Mouse (Mus musculus) adrenal gland, postnatal 14 days (tissue): ENCODE data around the gene Ache. TPM values are rescaled to one million over a fixed set of nuclear protein-coding genes. Genes with fewer than 3 reads are reported as not detected.

Source experiments
- DNase-seq: peaks from one replicate; pipeline ENCODE4 v3.0.0; 2021; ENCODE audit warnings: mixed read lengths
- total RNA-seq: library from RNA; stranded (reverse); gene quantifications from 2 replicates; pipeline ENCODE4 v1.2.3, GENCODE M21; 2021

Gene Ache
- total RNA-seq, 1 experiment from 2014 or later: 10.3 TPM

DNA sequence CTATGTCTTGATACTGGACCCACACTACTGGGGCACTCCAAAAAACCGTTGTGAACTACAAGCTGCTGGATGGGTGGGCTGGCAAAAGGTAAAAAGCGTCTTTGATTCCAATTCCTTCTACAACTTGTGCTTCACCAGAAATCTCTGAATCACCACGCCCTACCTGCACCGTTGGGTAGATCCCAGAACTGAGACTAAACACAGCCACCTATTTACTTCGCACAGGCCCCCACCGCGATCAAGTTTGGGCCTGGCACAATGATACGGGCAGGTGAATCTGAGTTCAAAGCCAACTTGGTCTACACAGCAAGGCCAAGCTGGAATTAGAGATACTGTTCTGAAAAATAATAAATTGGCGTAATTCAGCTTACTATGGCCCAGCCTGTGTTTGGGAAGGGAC is 8.0 kb downstream of the Ache start:
- DNase-seq: no peak

DNA sequence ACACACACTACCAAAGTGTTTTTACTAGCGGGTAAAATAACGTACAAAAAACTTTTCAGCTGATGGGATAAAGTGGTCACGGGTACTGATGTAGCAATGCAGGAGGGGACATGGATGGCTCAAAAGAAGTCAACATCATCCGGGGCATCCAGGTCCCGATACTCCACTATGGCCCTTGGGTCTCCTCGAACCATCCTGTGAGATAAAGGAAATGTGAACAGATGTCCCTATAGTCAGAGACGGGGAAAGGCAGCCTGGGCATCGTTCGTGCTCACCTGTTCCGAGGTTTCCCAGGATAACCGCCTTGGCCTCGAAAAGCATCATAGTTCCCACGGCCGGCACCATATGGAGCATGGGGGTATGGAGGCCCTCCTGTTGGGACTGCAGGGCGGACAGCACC is 8.4 kb downstream of the Ache start:
- no peak for DNase-seq

DNA sequence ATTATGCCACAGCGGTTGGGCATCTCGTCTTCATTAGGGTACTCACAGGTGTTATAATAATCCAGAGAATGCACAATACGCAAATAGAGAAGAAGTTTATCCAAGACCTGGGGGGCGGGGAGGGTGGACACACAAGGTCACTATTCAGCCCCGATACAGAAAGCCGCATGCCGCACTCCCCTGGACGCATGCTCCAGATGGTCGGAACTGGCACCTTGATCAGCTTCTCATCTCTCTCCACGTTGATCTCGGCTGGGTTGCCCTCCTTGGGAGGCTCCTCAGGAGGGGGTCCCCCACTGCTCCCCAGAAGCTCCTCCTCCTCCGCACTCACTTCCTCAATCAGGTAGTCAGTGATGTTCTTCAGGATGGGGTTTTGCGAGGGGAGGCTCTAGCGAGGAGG is 9.8 kb downstream of the Ache start:
- DNase-seq: no peak

DNA sequence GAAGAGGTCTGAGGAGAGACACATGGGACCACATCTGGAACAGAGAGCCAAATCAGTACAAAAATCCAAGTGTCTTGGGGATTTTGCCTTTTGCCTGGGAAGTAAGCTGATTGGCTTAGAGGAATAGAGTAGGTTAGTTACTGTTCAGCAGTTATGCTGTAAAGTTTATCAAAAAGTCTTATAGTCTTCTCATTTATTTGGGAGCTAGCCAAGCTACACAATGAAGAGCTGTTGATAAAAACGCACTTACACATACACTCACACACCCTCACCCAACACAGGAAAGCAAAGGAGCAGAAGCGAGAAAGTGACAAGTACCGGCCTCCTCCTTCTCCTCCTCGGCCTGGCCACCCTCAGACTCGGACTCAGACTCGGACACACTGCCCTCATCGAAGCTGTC is 11.9 kb downstream of the Ache start:
- DNase-seq: no peak

DNA sequence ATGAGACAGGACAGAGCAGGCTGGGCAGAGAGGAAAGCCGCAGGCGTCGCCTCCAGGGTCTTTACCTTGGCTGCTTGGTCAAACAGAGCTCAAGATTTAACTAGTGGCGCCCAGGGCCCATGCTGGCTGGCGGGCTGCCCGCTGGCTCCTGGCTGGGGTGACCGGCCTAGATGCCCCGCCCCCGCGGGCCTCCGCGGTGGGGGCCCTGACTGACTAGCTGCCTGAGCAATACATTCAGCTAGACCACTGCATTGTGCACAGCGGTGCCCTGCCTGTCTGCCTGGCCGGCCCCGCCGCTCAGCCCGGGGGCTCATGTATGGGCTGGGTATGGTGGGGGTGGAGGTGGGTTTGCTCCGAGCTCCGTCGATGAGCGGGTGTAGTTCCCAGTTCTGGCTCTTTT is 13.9 kb downstream of the Ache start:
- peak; percentile 78 for DNase-seq

DNA sequence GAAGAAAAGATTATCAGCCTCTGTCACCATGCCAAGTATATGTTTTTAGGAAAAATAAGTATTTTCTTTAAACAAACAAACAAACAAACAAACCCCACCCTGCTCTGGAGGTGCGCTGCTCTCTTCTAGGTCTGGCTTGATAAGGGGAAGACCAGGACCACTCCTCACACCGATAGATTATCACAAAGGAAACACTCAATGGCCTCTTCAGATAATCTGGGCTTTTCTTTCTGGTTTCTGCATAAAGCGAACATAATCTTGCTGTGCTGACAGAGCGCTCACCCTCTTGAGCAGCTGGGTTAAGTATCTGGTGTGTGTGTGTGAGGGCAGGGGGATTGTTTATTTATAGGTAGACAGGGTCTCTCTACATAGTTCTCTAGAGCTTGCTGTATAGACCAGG is 16.3 kb downstream of the Ache start:
- DNase-seq: no peak

DNA sequence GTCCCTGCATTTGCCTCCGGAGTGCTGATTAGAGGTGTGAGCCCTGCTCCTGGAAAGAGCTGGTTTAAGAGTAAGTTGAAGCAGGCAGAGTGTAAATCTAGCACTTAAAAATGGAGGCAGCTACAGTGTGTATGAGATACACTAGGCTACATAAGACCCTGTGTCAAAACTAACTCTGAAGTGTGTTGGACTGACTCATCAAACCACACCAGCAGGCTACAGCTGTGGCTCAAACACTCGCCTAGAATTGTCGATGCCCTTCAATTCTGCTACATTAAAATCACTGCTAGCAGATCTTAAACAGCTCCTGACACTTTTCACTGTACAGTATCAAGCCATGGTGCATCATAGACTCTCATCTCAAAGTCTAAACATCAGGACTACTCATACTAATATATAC is 16.8 kb downstream of the Ache start:
- no peak for DNase-seq

DNA sequence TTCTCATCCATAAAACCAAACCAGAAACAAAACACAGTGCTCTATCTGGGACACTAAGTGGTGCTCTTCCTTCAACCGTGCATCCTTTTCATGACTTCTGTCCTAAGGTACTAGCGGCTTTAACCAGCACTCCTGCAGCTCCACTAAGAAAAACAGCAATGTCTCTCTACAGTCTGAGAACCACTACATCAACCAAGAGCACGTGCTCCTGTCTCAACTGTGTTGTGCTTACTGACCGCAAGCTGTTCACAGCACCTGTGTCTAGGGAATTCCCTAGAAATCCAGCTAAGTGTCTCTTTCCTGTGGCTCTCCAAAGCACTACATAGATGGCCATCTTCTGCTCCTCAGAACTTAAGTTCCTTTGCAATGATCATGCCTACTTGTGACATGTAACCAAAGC is 17.5 kb downstream of the Ache start:
- no peak for DNase-seq

DNA sequence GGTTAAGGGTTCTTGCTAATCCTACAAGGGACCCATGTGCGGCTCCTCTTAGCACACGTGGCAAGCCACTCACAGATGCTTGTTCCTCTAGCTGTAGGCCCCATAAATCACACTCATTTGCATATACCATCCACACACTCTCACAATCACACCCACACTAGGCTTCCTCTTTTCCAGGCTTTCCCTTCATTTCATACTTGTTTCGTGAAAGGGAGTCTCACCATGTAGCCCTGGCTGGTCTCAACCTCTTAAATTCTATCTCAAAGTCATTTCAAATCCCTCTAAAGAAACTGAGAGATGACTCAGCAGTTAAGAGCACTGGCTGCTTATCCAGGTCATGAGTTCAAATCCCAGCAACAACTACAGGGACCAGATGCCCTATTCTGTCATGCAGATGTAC is 18.5 kb downstream of the Ache start:
- no peak for DNase-seq

DNA sequence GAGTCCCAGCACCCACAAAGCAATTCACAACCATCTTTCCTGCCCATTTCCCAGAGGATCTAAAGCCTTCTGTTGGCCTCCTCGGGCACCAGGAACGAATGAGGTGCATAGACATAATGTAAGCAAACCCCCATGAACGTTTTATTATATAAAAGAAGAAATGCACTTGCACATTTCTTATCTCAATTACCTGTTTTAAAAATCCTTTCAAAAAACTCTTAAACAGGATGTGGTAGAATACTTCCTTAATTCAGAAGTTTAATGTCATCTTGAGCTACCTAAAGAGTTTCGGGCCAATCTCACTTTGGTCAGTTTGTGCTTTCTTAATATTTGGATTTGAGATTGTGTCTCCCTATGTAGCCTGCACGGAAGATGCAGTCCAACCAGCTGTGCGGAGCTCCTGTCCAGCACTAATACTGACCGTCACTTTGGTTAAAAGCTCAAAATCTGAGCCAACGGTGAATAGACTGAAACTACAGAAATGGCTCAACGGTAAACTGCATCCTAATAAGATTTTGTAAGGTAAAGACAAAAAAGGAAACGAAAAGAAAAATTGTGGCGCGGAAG is 19.2 kb downstream of the Ache start:
- no peak for DNase-seq

DNA sequence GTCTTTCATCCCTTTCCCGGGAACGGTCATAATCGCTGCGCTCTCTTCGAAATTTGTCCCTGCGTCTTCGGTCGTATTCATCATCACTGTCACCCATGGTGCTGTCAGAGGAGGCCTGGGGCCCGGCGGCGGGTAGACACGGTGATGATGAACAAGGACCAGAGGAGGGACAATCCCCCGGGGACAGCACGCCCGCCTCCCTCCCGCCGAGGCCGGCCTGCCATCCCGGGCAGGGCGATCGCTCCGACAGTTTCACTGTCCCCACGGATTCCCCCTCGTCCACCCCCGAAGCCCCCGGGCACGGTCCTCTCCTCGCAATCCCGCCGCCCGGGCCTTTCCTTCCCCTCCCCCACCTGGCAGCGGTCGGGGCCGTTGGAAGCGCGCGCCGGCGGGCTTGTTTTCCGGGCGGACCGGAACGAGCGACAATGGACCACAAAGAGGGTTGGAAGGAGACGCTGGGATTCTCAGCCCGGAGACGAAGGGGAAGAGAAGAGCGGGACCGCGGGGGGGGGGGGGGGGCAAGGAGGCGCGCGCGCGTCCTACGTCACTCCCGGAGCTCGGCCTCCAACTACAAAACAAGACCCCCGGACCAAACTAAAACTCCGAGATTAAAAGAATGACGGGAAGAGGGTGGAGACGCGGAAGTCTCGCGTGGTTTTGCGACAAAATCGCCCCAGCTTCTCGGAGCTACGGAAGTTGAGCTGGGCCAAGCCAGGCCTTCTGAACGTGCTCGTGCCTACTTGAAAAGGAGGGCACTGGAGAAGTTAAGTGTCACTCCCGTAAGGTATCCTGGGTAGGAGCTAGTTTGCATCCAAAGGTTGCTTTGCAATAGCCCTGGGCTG is 20.0 kb downstream of the Ache start, which contains the start of gene Srrt:
Gene Srrt, minus strand, starts transcription at position 604 of the 842 bp plus-strand sequence.
- DNase-seq: peak; percentile 94

DNA sequence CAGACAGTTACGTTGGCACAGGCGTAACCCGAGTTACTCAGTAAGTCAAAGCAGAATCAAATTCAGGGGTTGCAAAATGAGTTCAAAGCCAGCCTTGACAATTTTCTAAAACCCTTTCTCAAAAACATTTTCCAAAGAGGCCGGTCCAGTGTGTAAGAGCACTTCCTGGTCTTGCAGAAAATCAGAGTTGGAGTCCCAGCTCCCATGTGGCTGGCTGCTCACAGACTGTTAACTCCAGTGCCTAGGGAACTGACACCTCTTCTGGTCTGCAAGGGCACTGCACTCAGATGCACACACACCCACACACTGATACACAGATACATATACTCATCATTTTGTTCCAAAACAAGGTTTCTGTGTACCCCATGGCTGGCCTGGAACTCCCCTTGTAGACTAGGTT is 21.0 kb downstream of the Ache start:
- DNase-seq: no peak

DNA sequence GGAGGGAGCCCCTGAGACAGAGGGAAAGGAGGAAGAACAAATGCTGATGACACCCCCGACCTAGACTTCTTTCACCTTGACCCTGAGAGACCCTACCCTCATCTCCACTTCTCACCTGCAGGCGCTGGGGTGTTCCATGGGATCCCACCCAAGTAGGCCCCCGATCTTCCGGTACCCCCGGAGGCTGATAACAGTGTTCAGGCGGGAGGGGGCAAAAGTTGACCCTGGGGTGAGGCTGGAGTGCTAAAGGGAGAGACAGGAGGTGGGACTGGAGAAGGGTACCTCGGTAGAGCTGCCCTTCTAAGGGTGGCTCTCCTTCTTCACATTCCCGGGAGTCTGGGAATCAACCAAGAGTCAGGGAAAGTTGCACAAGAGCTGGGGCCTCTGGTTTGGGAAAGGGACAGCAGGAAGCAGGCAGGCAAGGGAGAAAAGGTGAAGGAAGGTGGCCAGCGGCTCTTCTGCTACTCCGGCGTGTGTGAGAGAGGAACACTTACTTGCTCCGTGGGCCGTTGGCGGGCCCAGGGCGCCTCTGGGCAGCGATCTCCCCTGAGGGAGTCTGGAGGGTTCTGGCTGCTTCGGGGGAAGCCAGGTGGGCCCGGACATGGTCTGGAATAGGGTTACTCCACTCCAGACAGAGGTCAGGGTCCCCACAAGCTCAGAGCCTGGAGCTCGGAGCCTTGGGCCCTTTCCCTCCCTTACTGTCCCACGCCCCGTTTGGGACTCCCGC is 26.3 kb downstream of the Ache start:
- DNase-seq: peak; percentile 63

DNA sequence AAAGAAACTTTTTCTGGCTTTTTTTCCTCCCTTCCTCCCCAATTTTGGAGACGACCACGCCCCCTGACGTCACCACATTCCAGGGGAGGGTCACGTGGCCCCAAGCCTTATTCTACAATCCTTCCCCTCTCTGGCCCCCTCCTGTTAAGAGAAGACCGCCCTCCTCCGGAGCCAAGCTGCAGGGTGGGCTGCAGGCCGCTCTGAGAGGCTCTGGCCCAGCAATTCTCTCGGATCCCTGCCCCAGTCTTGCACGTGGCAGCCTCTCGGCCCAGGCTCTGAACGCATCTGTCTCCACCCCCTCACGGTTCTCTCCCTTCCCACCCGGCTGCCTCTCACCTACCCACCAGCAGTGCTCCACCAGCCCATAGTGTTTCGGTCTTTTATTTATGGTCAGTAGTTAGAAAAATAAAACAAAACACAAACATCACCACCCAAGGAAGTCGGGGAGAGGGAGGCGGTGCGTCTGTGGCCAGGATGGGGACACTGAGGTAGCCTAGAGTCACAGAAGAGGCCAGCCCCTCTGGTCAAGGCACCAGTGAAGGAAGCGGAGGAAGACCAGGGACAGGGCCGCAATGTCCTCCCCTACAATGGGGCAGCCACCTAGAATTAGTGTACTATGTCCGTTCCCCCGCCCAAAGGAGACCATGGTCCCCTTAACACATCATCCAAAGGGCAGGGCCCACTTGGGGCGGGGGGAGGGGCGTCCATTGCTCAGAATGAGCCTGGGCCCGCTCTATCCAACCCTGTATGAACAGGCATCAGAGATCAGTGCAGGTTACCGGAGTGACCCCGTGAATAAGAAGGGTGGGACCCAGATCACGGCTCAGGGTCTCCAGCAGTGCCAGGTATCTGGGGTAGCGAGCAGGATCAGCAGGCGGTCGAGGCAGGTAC is 27.1 kb downstream of the Ache start, which contains the start of gene Trip6:
Gene Trip6, minus strand, starts transcription at position 212 of the 891 bp plus-strand sequence.
- peak; percentile 94 for DNase-seq

DNA sequence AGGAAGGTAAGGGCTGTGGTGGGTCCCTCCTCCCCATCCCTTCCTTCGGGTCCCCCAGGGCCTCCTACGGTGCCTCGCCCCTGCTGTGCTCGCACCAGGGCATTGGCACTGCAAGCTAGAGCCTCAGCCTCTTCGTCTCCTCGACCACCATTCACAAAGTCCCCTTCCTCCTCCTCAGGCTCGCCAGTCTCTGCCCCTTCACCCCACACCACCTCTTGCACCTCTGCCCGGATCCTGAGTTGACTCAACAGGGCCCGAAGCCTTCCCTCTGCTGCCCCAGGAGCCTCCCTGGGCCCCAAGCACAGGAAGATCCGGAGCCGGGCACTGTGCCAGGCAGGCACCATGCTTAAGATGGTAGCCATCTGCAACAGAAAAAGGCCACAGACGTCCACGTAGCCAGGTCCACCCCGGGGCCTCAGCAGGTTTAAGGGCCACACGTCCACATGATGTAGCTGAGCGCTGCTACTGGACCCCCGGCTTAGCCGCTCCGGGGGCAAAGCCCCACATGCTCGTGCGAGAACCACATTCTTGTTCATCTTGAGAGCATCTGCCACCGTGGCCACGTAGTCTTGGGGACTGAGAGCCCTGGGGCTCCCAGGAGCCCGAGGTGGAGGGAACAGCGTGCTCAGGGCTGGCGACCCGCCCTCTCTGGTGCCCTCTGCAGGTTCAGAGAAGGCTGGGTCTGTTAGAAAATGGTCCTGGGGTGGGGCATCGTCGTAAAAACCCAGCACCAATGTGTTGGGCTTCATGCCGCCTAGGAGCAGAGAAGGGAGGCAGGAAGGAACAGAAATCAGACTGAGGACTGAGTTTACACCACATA is 28.0 kb downstream of the Ache start:
- peak; percentile 58 for DNase-seq

DNA sequence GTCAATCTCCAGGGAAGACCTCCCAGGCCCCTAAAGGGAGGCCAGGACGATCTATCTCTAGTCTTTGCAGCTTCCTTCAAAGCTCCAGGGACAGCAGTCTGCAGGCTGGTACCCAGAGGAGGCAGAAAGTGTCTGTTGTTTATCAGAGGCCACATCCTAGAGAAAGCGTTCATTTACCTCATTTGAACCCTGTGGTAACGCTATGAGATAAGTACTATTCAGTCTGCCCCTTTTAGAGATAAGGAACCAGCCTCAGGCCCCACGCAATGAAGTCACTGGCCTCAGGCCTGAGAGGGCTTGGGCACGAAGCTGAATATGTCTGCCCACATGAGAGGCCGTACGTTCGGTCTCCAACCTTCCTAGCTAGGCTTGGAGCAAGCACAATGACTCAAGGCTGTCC is 30.0 kb downstream of the Ache start:
- no peak for DNase-seq

DNA sequence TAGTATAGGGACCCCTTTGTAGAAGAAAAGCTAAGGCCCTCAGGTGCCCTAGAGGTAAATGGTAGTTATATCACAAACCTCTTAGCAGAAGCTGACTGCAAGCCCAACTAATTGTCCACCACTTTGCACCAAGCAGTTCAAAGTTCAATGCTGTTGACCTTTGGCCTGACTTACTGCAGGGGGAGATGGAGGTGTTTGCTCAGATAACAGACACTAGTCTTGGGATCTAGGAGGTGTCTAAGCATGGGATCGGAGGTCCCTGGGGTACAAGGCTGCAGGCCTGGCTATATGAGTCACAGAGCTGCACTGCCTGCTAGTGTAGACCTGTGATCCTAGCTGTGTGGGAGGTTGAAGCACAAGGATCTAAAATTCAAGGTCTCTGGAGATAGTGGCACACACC is 31.3 kb downstream of the Ache start:
- DNase-seq: no peak

DNA sequence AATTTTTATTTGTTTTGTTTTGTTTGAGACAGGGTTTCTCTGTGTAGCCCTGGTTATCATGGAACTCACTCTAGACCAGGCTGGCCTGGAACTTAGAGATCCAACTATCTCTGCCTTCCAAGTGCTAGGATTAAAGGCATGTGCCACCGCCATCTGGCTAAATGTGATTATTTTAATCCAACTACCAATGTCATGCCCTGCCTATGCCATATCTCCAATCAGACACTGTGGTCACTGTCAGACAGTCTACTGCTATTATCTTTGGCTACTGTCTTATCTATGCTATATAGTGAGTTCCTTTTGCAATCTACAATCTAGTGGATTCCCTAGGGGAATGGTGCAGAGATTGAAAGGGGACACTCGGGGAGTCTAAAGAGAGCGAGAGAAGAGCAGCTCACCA is 33.7 kb downstream of the Ache start:
- no peak for DNase-seq

DNA sequence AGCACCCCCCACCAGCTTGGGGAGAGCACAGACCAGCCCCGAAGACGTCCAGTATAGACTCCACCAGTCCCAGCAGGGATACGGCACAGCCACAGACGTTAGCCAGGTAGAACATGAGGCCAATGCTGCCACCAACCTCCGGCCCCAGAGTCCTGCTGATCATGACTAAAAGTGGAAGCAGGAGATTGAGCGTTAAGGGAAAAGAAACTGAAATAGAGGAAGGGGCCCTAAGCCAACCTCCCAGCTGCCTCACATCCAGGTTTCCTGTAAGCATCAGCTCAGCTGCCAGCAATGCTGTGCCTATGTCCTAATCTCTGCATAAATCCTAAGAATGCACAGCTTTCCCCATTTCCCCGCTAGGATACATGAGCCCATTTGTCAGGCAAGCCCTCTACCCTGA is 43.6 kb downstream of the Ache start:
- DNase-seq: no peak

DNA sequence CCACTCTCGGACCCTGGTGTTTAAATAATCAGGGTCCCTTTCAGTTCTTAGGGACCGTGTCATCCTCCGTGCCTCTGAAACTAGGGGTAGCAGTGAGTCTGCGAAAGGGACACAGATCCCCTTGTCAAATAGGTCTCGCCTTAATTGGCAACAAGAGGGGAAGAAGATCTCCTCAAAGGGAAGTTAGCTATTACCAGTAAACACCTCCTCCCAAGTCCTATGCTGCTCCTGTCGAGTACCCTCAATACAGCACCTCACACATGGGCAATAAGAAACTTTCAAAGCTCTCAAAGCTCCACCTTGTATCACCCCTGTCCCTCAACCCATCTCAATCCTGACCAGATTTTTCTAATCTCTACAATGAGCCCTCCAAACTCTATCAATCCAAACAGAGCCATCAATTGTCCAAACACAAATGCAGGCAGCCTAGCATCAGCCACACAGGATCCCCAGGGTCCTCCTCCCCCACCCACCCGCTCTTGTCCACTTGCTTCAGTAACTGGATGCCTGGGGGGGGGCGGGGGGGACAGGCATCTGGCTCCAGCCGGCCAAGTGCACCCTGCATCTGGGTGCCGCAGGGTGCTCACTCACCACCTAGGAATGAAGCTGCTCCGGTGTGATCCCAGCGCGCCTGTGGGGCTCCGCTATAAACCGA is 45.7 kb downstream of the Ache start:
- no peak for DNase-seq
